Mouse (Mus musculus): ENCODE results near the gene Ssbp2.

DNA sequence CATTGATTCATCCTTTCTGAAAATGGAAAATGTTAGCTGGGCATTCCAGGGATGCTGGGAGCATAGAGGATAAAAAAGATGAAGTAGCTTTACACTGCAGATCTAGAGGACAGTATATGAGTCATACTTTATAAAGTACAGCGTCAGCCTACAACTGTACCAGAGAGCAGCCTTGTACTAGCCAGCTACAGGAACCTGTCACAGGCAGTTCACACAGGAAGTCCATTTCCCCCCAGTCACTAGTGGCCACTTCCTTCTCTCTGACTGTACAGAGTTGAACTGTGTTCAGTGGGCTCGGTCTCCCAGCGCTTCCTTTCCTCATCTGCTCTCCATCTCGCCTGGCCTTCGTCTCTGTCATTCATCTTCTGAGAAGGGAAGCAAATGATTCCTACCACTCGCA is 242.3 kb downstream of the Ssbp2 start:
- TF ChIP-seq POLR2A (IDR thresholded peaks at IDR 0.05; ENCODE audit: low read depth, low read length) (no peak), CTCF (IDR thresholded peaks at IDR 0.05; ENCODE audit: extremely low read depth, insufficient read depth, insufficient read length, insufficient replicate concordance) (no peak)

All from spleen, adult 2 months (tissue).